Mouse (Mus musculus): ENCODE data around the gene 1600012H06Rik. TPM values are rescaled to one million over a fixed set of nuclear protein-coding genes. Genes with fewer than 3 reads are reported as not detected.

The 1600012H06Rik gene
- polyA plus RNA-seq, 1 experiment = 8.3 TPM

- TF ChIP-seq POLR2AphosphoS2 (IDR thresholded peaks at IDR 0.05; ENCODE audit: insufficient read length, low read depth) (peak; percentile 40), E2F4 (IDR thresholded peaks at IDR 0.05; ENCODE audit: insufficient read depth) (no peak)
- no peak overlapping the region for H3K4me3 ChIP-seq
- no peak overlapping the region for H3ac ChIP-seq (ENCODE audit: control insufficient read depth, insufficient read length)
- no peaks in the 10 kb centered on the region for H3K27me3 ChIP-seq (ENCODE audit: control insufficient read depth, insufficient read depth, insufficient read length)
- H3K4me2 ChIP-seq (ENCODE audit: low read depth) = peak overlapping the region; percentile 74
- peaks cover 48% of the 10 kb centered on the region for H3K36me3 ChIP-seq (ENCODE audit: control insufficient read depth, insufficient read depth)
- H3K79me2 ChIP-seq (ENCODE audit: control insufficient read depth, insufficient read depth) = peaks cover 39% of the 10 kb centered on the region
These were observed 1.6 kb downstream of the 1600012H06Rik start for GRCm38 (mm10) chr17:14944551-14944950.

GRCm38 (mm10) chr17:14949161-14949827 lies 6.3 kb downstream of the 1600012H06Rik start:
- peak; percentile 54 for TF ChIP-seq TCF12 (IDR thresholded peaks at IDR 0.05; ENCODE audit: insufficient read depth, poor library complexity, severe bottlenecking)
- peak in 2 of 3 experiments; percentile 57 to 59 for TF ChIP-seq MYOG (IDR thresholded peaks at IDR 0.05; ENCODE audit: control insufficient read depth in 1 of 3, insufficient read depth in 1 of 3, insufficient read length in 2 of 3, low read depth in 2 of 3)
- peak; percentile 29 to 72 (median 38) for TF ChIP-seq MYOD1 (IDR thresholded peaks at IDR 0.05; ENCODE audit: control insufficient read depth in 1 of 3, insufficient read length in 2 of 3, low read depth in 2 of 3)
- no peak for TF ChIP-seq MAX (IDR thresholded peaks at IDR 0.05; ENCODE audit: low read depth)
- Histone ChIP-seq H3K79me2 (ENCODE audit: control insufficient read depth, insufficient read depth) (peaks cover 44% of the 10 kb centered on the region), H3K4me2 (ENCODE audit: low read depth) (peak overlapping the region; percentile 7)

GRCm38 (mm10) chr17:14953452-14953851 lies 10.5 kb downstream of the 1600012H06Rik start:
- Histone ChIP-seq H3K36me3 (ENCODE audit: control insufficient read depth, insufficient read depth) (peaks cover 91% of the 10 kb centered on the region), H3K27me3 (ENCODE audit: control insufficient read depth, insufficient read depth, insufficient read length) (no peaks in the 10 kb centered on the region), H3K4me3 (no peak overlapping the region), H3K4me2 (ENCODE audit: low read depth) (no peak overlapping the region), H3ac (ENCODE audit: control insufficient read depth, insufficient read length) (no peak overlapping the region), H3K79me2 (ENCODE audit: control insufficient read depth, insufficient read depth) (peaks cover 51% of the 10 kb centered on the region)
- TF ChIP-seq MYOD1 (IDR thresholded peaks at IDR 0.05; ENCODE audit: control insufficient read depth in 1 of 3, insufficient read length in 2 of 3, low read depth in 2 of 3) = no peak
- TF ChIP-seq TCF12 (IDR thresholded peaks at IDR 0.05; ENCODE audit: insufficient read depth, poor library complexity, severe bottlenecking) = no peak
- no peak for TF ChIP-seq MAX (IDR thresholded peaks at IDR 0.05; ENCODE audit: low read depth)
- TF ChIP-seq POLR2AphosphoS2 (IDR thresholded peaks at IDR 0.05; ENCODE audit: insufficient read length, low read depth) = no peak
- no peak for TF ChIP-seq REST (IDR thresholded peaks at IDR 0.05; ENCODE audit: insufficient read depth, insufficient read length)
- TF ChIP-seq USF1 (IDR thresholded peaks at IDR 0.05; ENCODE audit: low read depth) = no peak
- TF ChIP-seq TCF3 (IDR thresholded peaks at IDR 0.05; ENCODE audit: insufficient read length, low read depth) = no peak
- TF ChIP-seq E2F4 (IDR thresholded peaks at IDR 0.05; ENCODE audit: insufficient read depth) = no peak
- TF ChIP-seq POLR2A (IDR thresholded peaks at IDR 0.05; ENCODE audit: insufficient read length, low read depth) = no peak
- TF ChIP-seq SRF (IDR thresholded peaks at IDR 0.05; ENCODE audit: control insufficient read depth, insufficient read length, low read depth) = no peak
- no peak for TF ChIP-seq CEBPB (IDR thresholded peaks at IDR 0.05; ENCODE audit: insufficient read depth, poor library complexity, severe bottlenecking)

More at GRCm38 (mm10) chr17:14949161-14949827, 6.3 kb downstream of the 1600012H06Rik start:
- Histone ChIP-seq H3K27me3 (ENCODE audit: control insufficient read depth, insufficient read depth, insufficient read length) (no peaks in the 10 kb centered on the region), H3K4me3 (no peak overlapping the region), H3K36me3 (ENCODE audit: control insufficient read depth, insufficient read depth) (peaks cover 94% of the 10 kb centered on the region), H3ac (ENCODE audit: control insufficient read depth, insufficient read length) (no peak overlapping the region)

GRCm38 (mm10) chr17:14958686-14959327 lies 15.8 kb downstream of the 1600012H06Rik start:
- peak overlapping the region; percentile 80 for H3K4me2 ChIP-seq (ENCODE audit: low read depth)

GRCm38 (mm10) chr17:14959979-14960378 lies 17.0 kb downstream of the 1600012H06Rik start:
- Histone ChIP-seq H3K27me3 (ENCODE audit: control insufficient read depth, insufficient read depth, insufficient read length) (no peaks in the 10 kb centered on the region), H3K36me3 (ENCODE audit: control insufficient read depth, insufficient read depth) (peaks cover 37% of the 10 kb centered on the region), H3K4me3 (peak overlapping the region; percentile 61), H3K79me2 (ENCODE audit: control insufficient read depth, insufficient read depth) (peaks cover 53% of the 10 kb centered on the region), H3K4me2 (ENCODE audit: low read depth) (peak overlapping the region; percentile 80), H3ac (ENCODE audit: control insufficient read depth, insufficient read length) (peak overlapping the region; percentile 100)
- TF ChIP-seq USF1 (IDR thresholded peaks at IDR 0.05; ENCODE audit: low read depth) (no peak), REST (IDR thresholded peaks at IDR 0.05; ENCODE audit: insufficient read depth, insufficient read length) (no peak), SRF (IDR thresholded peaks at IDR 0.05; ENCODE audit: control insufficient read depth, insufficient read length, low read depth) (no peak), MYOD1 (IDR thresholded peaks at IDR 0.05; ENCODE audit: control insufficient read depth in 1 of 3, insufficient read length in 2 of 3, low read depth in 2 of 3) (peak in 1 of 3 experiments; percentile 57), E2F4 (IDR thresholded peaks at IDR 0.05; ENCODE audit: insufficient read depth) (no peak), MYOG (IDR thresholded peaks at IDR 0.05; ENCODE audit: control insufficient read depth in 1 of 3, insufficient read depth in 1 of 3, insufficient read length in 2 of 3, low read depth in 2 of 3) (peak; percentile 32 to 72 (median 35)), POLR2AphosphoS2 (IDR thresholded peaks at IDR 0.05; ENCODE audit: insufficient read length, low read depth) (peak; percentile 78), TCF12 (IDR thresholded peaks at IDR 0.05; ENCODE audit: insufficient read depth, poor library complexity, severe bottlenecking) (no peak), CEBPB (IDR thresholded peaks at IDR 0.05; ENCODE audit: insufficient read depth, poor library complexity, severe bottlenecking) (peak; percentile 76), POLR2A (IDR thresholded peaks at IDR 0.05; ENCODE audit: insufficient read length, low read depth) (peak; percentile 72)

More at GRCm38 (mm10) chr17:14958686-14959327, 15.8 kb downstream of the 1600012H06Rik start:
- H3K27me3 ChIP-seq (ENCODE audit: control insufficient read depth, insufficient read depth, insufficient read length) = no peaks in the 10 kb centered on the region
- peaks cover 64% of the 10 kb centered on the region for H3K79me2 ChIP-seq (ENCODE audit: control insufficient read depth, insufficient read depth)
- H3ac ChIP-seq (ENCODE audit: control insufficient read depth, insufficient read length) = no peak overlapping the region
- TF ChIP-seq TCF3 (IDR thresholded peaks at IDR 0.05; ENCODE audit: insufficient read length, low read depth) = no peak
- TF ChIP-seq TCF12 (IDR thresholded peaks at IDR 0.05; ENCODE audit: insufficient read depth, poor library complexity, severe bottlenecking) = no peak
- TF ChIP-seq MYOD1 (IDR thresholded peaks at IDR 0.05; ENCODE audit: control insufficient read depth in 1 of 3, insufficient read length in 2 of 3, low read depth in 2 of 3) = no peak
- no peak for TF ChIP-seq USF1 (IDR thresholded peaks at IDR 0.05; ENCODE audit: low read depth)
- no peak for TF ChIP-seq POLR2AphosphoS2 (IDR thresholded peaks at IDR 0.05; ENCODE audit: insufficient read length, low read depth)
- no peak for TF ChIP-seq E2F4 (IDR thresholded peaks at IDR 0.05; ENCODE audit: insufficient read depth)
- TF ChIP-seq CEBPB (IDR thresholded peaks at IDR 0.05; ENCODE audit: insufficient read depth, poor library complexity, severe bottlenecking) = no peak
- TF ChIP-seq SRF (IDR thresholded peaks at IDR 0.05; ENCODE audit: control insufficient read depth, insufficient read length, low read depth) = no peak
- TF ChIP-seq MAX (IDR thresholded peaks at IDR 0.05; ENCODE audit: low read depth) = no peak
- no peak for TF ChIP-seq POLR2A (IDR thresholded peaks at IDR 0.05; ENCODE audit: insufficient read length, low read depth)
- TF ChIP-seq MYOG (IDR thresholded peaks at IDR 0.05; ENCODE audit: control insufficient read depth in 1 of 3, insufficient read depth in 1 of 3, insufficient read length in 2 of 3, low read depth in 2 of 3) = no peak
- TF ChIP-seq REST (IDR thresholded peaks at IDR 0.05; ENCODE audit: insufficient read depth, insufficient read length) = no peak
- H3K4me3 ChIP-seq = peak overlapping the region; percentile 61
- peaks cover 49% of the 10 kb centered on the region for H3K36me3 ChIP-seq (ENCODE audit: control insufficient read depth, insufficient read depth)
